Mouse (Mus musculus) brain, embryonic 14.5 days (tissue): ENCODE data around the gene Trim41.

ENCODE experiments used
- CTCF ChIP-seq: fragments of 200-500 bp; IDR thresholded peaks from 2 replicates; pipeline ENCODE4 v1.5.1; 2012; ENCODE audit warnings: inconsistent platforms, mild to moderate bottlenecking, moderate library complexity, borderline replicate concordance; ENCODE audit not compliant: insufficient read depth, insufficient read length; ENCODE audit errors: extremely low read depth
- POLR2A ChIP-seq: fragments of 200-500 bp; IDR thresholded peaks from 2 replicates; pipeline ENCODE4 v1.6.1; 2012; ENCODE audit warnings: mild to moderate bottlenecking, inconsistent platforms, borderline replicate concordance; ENCODE audit not compliant: poor library complexity, insufficient read depth, insufficient read length, severe bottlenecking; ENCODE audit errors: extremely low read depth

GRCm38 (mm10) chr11:48831273-48831672 is 14.1 kb upstream of the Trim41 start:
- TF ChIP-seq CTCF (no peak), POLR2A (no peak)
